Mouse (Mus musculus) midbrain, embryonic 11.5 days (tissue): Measurements from ENCODE around the gene Pramef17. TPM values are rescaled to one million over a fixed set of nuclear protein-coding genes. Genes with fewer than 3 reads are reported as not detected.

Experiments used
- polyA plus RNA-seq: library from polyadenylated mRNA; unstranded; fragments of >200 nt; fragmentation: Nextera tagmentation; extraction: Ambion mirVana; gene quantifications from 2 replicates; pipeline ENCODE4 v1.2.1, GENCODE M21; 2014

Pramef17 gene
- polyA plus RNA-seq, 1 experiment from 2014 or later, result not detected

Other genes with a start within 250 kb of the Pramef17 start
- gene Gm13023, start 205.0 kb downstream of the Pramef17 start, polyA plus RNA-seq, result not detected in 2 replicates
- not detected in 2 replicates for gene Gm13084, start 178.3 kb downstream of the Pramef17 start, polyA plus RNA-seq
- gene Gm13103, start 147.9 kb downstream of the Pramef17 start, polyA plus RNA-seq, result not detected in 2 replicates
- not detected in 2 replicates for gene Pramef6, start 94.0 kb downstream of the Pramef17 start, polyA plus RNA-seq
- not detected in 2 replicates for gene Pramef25, start 43.4 kb downstream of the Pramef17 start, polyA plus RNA-seq
- gene Gm13101, start 27.4 kb downstream of the Pramef17 start, polyA plus RNA-seq, result not detected in 2 replicates
- gene Pramel4, start 64.8 kb upstream of the Pramef17 start, polyA plus RNA-seq, result not detected in 2 replicates
- not detected in 2 replicates for gene Gm13102, start 112.1 kb upstream of the Pramef17 start, polyA plus RNA-seq
- gene Oog3, start 168.3 kb upstream of the Pramef17 start, polyA plus RNA-seq, result not detected in 2 replicates
- gene Oog2, start 196.3 kb upstream of the Pramef17 start, polyA plus RNA-seq, result not detected in 2 replicates
- not detected in 2 replicates for gene C87977, start 218.9 kb upstream of the Pramef17 start, polyA plus RNA-seq